Mouse (Mus musculus) right cerebral cortex, postnatal 14 days (tissue): ENCODE measurements around the gene Ap3m1.
A peak's percentile ranks its signal among the peaks of the same experiment; 100 is the strongest.

Source experiments
- DNase-seq: peaks from one replicate; pipeline ENCODE4 v3.0.0; 2022

The Ap3m1 gene

DNA sequence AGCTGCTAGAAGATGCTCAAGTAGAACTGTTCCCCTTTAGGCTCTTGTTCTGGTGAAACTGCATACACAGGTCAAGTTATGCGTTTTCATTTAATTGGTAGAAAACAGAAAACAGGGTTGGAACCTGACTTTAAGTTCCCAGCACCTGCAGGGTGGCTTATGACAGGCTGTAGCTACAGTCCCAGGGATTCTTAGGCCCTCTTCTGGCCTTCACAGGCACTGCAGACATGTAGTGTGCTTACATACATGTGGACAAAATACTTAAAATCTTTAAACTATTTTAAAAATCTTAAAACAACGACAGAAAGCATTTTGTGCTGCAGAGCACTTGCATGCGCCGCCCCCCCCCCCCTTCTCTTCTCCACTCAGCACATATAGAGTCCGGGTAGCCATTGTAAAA lies 17.3 kb upstream of the Ap3m1 start:
- no peak for DNase-seq

DNA sequence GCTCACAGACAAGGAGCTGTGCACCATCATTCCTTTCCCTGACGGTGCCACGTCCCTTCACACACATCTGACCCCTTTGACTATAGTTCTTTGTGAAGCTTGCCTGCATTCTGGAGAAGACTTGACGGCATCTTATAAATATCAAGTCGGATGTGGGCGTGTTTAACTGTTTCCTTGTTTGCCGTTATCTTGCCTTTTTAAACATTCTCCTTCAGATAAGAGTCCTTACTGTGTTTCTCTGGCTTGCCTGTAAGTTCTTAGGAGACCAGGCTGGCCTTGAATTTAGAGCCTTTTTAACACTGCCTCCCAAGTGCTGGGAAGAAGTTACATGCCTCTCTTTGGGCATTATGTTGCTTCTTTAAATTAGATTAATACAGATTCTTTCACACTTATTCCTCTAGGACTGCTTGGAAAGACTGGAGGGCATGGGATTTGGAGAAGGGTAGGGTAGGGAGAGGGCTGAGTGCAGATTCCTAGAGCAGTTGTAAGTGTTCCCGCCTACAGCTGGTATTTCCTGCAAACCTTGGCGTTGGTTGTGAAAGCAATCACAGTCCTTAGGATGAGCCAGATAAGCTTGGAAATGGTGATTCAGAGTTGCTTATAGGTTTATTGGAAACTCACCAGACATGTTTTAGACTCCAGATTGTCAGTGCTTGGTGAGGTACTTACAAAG lies 13.3 kb upstream of the Ap3m1 start:
- DNase-seq: no peak

DNA sequence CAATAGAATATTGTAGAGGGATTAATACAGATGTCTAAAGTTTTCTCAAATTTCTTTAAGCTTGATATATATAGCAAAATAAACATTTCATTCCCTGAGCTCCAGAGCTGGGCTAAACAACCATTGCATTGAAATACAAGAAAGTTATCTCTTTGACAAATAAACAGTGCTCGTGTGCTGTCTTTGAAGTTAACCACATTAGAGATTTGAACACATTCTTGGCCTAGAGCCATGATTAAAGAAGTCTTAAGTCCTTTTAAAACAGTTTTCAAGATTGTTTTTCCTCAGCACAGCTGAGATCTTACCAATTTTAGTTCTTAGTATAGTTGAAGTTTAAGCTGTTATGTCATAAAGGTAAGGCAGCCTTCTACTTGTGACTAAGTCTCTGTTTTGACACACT lies 12.0 kb upstream of the Ap3m1 start:
- DNase-seq: no peak

DNA sequence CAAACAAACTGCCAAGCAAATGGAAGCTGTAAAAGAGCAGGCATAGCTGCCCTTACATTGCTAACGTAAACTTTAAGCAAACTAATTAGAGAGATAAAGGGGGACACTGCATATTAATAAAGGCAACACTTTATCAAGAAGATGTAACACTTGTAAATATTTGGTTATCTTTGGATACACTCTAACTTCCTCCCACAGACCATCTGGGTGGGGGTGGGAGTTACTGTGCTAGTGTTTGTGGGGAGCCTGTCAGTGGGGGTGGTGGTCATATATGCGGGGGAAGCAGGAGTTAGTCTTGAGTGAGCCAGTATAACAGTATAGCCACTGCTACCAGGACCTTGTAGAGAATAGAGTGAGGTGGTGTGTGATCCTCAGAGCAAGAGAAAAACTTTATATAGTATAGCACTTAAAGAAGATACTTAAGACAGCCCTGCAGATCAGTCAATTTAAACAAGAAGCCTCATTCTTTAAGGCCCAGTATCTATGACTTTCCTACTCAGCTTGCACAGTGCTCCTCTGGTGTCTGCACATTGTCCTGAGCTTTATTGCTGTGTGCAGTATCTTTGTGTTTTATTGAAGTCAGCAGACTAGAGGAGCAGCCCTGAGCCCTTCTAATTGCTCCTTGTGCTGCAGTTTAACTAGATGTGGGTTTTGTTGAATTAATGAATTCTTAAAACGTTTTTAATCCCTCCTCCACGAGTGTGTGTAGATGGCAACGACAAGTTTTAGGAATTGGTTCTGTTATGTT lies 10.6 kb upstream of the Ap3m1 start:
- DNase-seq: no peak

GRCm38 (mm10) chr14:21058972-21059371 lies 6.7 kb upstream of the Ap3m1 start:
- no peak for DNase-seq

GRCm38 (mm10) chr14:21053586-21053985 lies 1.3 kb upstream of the Ap3m1 start:
- DNase-seq: no peak

GRCm38 (mm10) chr14:21053151-21053550 lies 843 bp upstream of the Ap3m1 start:
- no peak for DNase-seq

DNA sequence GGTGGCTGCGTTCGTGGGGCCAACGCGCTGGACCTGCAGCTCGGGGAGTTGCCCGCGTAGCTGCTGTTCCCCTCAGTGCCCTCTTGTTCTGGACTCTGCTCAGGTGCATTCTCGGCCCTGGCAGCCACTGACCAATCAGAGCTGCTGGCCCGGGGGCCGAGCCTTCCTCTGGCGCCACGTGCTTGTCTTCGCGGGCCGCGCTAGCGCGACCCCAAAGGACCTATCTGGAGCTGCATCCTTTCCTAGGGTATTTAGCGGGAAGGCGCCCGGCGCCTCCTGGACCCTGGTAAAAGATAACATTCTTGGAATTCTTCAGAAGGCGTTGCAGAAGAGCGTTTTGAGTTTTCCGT lies 448 bp upstream of the Ap3m1 start:
- DNase-seq: peak; percentile 67

GRCm38 (mm10) chr14:21051380-21052111 lies 762 bp downstream of the Ap3m1 start:
- DNase-seq: no peak

- DNase-seq: peak; percentile 42
These were observed 1.6 kb downstream of the Ap3m1 start for GRCm38 (mm10) chr14:21050734-21051133.

- DNase-seq: no peak
These were observed 3.4 kb downstream of the Ap3m1 start for GRCm38 (mm10) chr14:21048879-21049278.

- no peak for DNase-seq
These were observed 4.5 kb downstream of the Ap3m1 start for GRCm38 (mm10) chr14:21047840-21048239.

DNA sequence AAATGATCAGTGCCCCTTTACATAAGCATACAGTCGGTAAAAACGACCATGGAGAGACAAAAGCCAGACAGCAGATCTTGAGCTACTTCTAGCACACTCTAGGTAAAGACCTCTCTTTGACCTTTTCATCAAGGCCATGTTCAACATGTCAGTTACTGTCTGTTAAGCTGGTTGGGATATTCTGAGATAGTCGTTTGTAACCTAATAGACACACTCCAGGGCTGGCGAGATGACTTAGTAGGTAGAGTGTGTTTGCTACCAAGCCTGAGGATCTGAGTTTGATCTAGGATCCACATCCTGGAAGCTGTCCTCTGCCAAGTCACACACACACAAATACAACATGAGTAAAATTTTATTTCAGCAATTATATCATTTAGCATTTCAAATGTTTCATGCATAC lies 12.7 kb downstream of the Ap3m1 start:
- DNase-seq: no peak

GRCm38 (mm10) chr14:21039077-21039476 lies 13.2 kb downstream of the Ap3m1 start:
- no peak for DNase-seq

DNA sequence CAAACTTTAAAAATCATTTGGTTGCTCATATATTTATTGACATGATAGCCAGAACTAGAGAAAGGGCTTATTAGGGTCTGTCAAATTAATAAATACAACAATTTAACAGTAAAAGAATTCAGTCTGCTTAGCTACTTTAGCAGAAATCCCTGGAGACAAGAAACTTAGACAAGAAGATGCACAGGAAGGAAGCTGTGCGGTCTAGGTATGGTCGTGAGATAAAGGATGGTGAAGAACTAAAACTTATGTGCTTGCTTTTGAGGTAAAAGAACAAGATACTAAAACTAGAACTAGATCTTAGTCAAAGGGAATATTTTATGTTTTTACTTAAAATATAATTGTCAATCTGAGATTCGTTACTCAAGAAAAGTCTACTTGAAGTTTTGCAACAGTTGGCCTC lies 17.5 kb downstream of the Ap3m1 start:
- DNase-seq: no peak

DNA sequence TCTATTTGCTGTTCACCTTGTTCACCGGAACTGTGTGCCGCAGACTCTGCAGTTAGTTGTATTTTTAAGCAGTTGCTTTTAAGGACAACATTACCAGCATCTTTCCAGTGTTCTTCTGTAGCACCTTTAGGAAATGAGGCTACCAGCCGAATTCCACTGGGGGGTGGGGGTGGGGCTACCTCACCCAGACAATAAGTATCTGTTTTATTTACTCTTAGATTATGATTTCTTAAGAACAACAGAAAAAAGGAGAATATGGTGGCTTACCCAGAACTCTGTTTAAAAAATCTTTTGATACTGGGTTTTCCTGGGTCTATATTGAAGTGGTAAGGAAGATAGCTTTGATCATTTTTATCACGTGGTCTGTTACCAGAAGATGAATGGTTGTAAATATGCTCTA lies 18.0 kb downstream of the Ap3m1 start:
- DNase-seq: no peak

GRCm38 (mm10) chr14:21031783-21032511 lies 20.4 kb downstream of the Ap3m1 start:
- DNase-seq: peak; percentile 19

DNA sequence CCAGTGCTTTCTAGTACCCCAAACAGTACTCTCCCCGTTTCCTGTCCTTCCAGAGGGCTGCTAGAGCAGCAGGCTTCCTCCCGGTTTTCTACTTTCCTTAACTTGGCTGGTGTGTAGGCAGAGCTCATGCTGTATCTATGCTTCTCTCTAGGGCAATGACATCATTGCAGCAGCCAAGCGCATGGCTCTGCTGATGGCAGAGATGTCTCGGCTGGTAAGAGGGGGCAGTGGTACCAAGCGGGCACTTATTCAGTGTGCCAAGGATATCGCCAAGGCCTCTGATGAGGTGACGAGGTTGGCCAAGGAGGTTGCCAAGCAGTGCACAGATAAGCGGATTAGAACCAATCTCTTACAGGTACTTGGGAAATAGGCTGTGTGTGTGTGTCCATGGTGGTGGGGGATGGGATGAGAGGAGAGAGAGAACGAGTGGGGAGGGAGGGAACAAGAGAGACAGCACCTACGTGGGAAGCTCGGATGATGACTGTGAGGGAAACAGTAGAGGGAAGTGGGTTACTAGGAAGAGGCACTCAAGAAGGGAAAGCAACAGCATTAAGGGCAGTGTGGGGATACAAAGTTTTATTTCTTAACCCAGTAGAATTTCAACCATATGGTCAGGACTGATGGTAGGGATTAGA lies 23.2 kb downstream of the Ap3m1 start:
- no peak for DNase-seq

DNA sequence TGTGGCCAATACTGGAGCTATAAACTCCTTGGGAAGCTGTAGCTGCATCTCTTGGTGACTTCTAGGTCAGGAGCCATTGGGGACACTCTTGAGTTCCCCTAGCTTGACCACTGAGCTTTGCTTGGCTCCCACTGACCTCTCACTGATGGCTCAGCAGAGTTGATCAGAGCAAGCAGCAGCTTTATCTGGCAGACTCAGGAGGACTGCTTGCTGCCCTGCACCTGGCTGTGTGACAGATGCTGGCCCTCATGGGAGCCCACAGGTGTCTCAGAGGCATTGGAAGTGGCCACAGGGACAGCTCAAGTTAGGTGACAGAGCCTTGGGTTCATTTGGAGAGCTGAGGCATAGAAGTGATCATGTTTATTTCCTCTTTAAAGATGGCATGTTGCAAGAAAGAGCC lies 24.8 kb downstream of the Ap3m1 start:
- no peak for DNase-seq

DNA sequence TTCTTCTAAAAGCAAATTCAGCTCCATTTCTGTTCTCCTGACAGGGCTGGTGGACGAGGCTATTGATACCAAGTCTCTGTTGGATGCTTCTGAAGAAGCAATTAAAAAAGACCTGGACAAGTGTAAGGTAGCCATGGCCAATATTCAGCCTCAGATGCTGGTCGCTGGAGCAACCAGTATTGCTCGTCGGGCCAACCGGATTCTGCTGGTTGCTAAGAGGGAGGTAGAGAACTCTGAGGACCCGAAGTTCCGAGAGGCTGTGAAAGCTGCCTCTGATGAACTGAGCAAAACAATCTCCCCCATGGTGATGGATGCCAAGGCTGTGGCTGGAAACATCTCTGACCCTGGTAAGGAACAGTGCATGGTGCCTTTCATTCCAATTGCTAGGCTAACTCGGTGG lies 31.9 kb downstream of the Ap3m1 start:
- peak; percentile 14 for DNase-seq

- no peak for DNase-seq
These were observed 33.3 kb downstream of the Ap3m1 start for GRCm38 (mm10) chr14:21018977-21019376.

DNA sequence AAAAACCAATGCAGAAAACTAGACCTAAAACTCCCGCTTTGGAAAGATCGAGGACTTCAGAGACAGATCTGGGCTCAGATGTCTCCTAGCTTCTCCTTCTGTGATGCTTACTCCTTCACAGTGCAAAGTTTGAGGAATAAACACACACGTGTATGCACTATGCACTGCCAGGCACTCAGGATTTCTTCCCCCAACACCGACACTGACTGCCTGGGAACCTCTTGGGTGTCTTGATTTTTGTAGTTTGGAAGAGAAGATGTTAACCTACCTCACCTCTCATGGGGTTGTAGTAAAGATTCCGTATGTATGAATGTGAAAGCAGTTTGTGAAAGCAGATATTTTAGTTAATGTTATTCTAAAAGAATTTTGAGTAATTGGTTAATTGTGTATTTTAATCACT lies 34.4 kb downstream of the Ap3m1 start:
- no peak for DNase-seq

DNA sequence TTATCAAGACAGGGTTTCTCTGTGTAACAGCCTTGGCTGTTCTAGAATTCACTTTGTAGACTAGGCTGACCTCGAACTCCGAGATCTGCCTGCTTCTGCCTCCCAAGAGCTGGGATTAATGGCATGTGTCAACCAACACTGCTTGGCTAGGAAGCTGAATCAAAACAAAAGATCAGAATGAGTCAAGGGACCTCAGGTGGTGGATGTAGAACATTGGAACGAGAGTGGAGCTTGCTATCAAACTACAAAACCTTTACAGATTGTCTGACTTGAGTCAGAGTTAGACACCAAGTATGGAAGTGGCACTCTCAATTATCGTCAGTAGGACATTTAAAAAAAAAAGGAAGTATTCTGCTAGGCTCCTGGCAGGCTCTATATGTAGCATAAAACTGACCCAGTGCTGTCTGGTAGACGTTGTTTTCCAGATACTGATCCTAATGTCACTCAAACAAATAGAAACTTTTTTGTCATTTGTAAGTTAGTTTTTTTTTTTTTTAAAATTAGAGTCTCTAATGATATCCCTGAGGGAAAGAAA lies 38.4 kb downstream of the Ap3m1 start:
- DNase-seq: no peak
